ENCODE assay signal across 12 mouse cellular contexts in the genomic region with DNA sequence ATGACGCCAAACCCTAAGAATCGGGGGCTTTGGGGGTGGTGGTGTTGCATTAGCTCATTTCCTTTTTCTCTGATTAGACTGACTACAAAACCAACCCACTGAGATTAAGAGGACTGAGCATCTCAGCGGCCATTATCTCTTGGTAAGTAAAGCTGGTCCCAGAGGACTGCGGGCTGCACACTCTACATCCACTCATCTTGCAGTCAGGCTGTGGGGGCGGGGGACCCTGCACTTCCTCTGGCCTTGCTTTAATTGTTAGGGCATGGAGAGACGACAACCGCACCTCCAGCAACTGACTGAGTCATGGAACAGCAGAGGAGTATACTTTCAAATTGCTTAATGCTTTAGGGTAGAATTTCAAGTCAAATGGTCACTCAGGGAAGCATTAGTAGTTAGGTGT.
A peak's percentile ranks its signal among the peaks of the same experiment; 100 is the strongest.
DNase-seq lines count a peak whose midpoint lies in the region; ATAC-seq and TF ChIP-seq lines count a peak whose summit lies in the region.
"Had no signal": no experiment of that assay in that cellular context is flagged by ENCODE, and none has a peak within 500 bp of the region (broad histone marks: within the 10 kb centered on the region; RNA-seq: fewer than 3 reads in every experiment).

No protein-coding gene starts in this region.

- H3ac ChIP-seq in myocyte (ENCODE audit: control insufficient read depth, insufficient read length) = no peak overlapping the region

- H3K36me3 ChIP-seq in heart, embryonic 11.5 days (ENCODE audit: control insufficient read depth, insufficient read depth, low read length) = no peaks in the 10 kb centered on the region
- no peaks in the 10 kb centered on the region for H3K36me3 ChIP-seq in myocyte (ENCODE audit: control insufficient read depth, insufficient read depth)
- no peaks in the 10 kb centered on the region for H3K36me3 ChIP-seq in intestine, embryonic 16.5 days (ENCODE audit: control insufficient read depth, insufficient read depth, low read length)
- H3K36me3 ChIP-seq: forebrain, embryonic 10.5 days; limb, embryonic 13.5 days had no signal

- H3K4me1 ChIP-seq in heart, embryonic 11.5 days (ENCODE audit: control insufficient read depth, insufficient read depth, low read length) = no peaks in the 10 kb centered on the region; the same call in 1 of the 2 replicates
- peaks cover 4% of the 10 kb centered on the region for H3K4me1 ChIP-seq in intestine, embryonic 16.5 days (ENCODE audit: control insufficient read depth, insufficient read depth, low read length)
- H3K4me1 ChIP-seq: forebrain, embryonic 10.5 days had no signal

- H3K27me3 ChIP-seq in heart, embryonic 11.5 days (ENCODE audit: control insufficient read depth, insufficient read depth, low read length) = no peaks in the 10 kb centered on the region
- H3K27me3 ChIP-seq in myocyte (ENCODE audit: control insufficient read depth, insufficient read depth, insufficient read length) = no peaks in the 10 kb centered on the region
- H3K27me3 ChIP-seq in intestine, embryonic 16.5 days (replicated peaks; ENCODE audit: control insufficient read depth, insufficient read depth, low read length) = no peaks in the 10 kb centered on the region
- H3K27me3 ChIP-seq: limb, embryonic 13.5 days had no signal

- peak; percentile 68 for ATAC-seq in heart, embryonic 11.5 days (replicated peaks; ENCODE audit: insufficient number of reproducible peaks, low FRiP score, low TSS enrichment)
- ATAC-seq in intestine, embryonic 16.5 days = no peak

- peak; percentile 32 for TF ChIP-seq POLR2A in myocyte (IDR thresholded peaks at IDR 0.05; ENCODE audit: insufficient read length, low read depth)

- peak; percentile 15 for DNase-seq in adrenal gland, adult 2 months
- no peak for DNase-seq in adrenal gland, postnatal 4 days (ENCODE audit: low spot score in 2 of 2)
- DNase-seq in lung, postnatal 36 days = peak; percentile 19
- DNase-seq in lung, postnatal 25 days (ENCODE audit: low spot score) = no peak
- no peak for DNase-seq in right cerebral cortex, adult 2 months (ENCODE audit: low spot score in 2 of 2)
- DNase-seq: gastrocnemius, postnatal 25 days had no signal

- H3K27ac ChIP-seq in heart, embryonic 11.5 days (ENCODE audit: low read depth, low read length) = 0 out of 2 replicates have a peak overlapping the region, but pooled peaks have one; percentile 6
- no peak overlapping the region for H3K27ac ChIP-seq in intestine, embryonic 16.5 days (ENCODE audit: low read length)
- H3K27ac ChIP-seq: forebrain, embryonic 10.5 days; limb, embryonic 13.5 days; stomach, postnatal 0 days had no signal

- no peak overlapping the region for H3K9ac ChIP-seq in heart, embryonic 11.5 days (ENCODE audit: low read depth, low read length)
- H3K9ac ChIP-seq in intestine, embryonic 16.5 days (ENCODE audit: low read depth, low read length) = no peak overlapping the region
- H3K9ac ChIP-seq: limb, embryonic 13.5 days had no signal

- H3K9me3 ChIP-seq in heart, embryonic 11.5 days (replicated peaks; ENCODE audit: control insufficient read depth, low read length) = no peaks in the 10 kb centered on the region
- H3K9me3 ChIP-seq in intestine, embryonic 16.5 days (ENCODE audit: control insufficient read depth, low read length) = no peaks in the 10 kb centered on the region
- H3K9me3 ChIP-seq: forebrain, embryonic 10.5 days; limb, embryonic 13.5 days had no signal

- no peaks in the 10 kb centered on the region for H3K79me2 ChIP-seq in myocyte (ENCODE audit: control insufficient read depth, insufficient read depth)

- no peak overlapping the region for H3K4me3 ChIP-seq in heart, embryonic 11.5 days (ENCODE audit: low read depth, low read length)
- H3K4me3 ChIP-seq in myocyte = peak overlapping the region; percentile 12
- no peak overlapping the region for H3K4me3 ChIP-seq in intestine, embryonic 16.5 days (ENCODE audit: low read length)
- H3K4me3 ChIP-seq: forebrain, embryonic 10.5 days; limb, embryonic 13.5 days had no signal

- WGBS in heart, embryonic 11.5 days (ENCODE audit: insufficient replicate concordance) = 37% methylated on average over 7 of the region's 7 CpGs
- WGBS in intestine, embryonic 16.5 days = 68% methylated on average over 7 of the region's 7 CpGs

- no peak overlapping the region for H3K4me2 ChIP-seq in heart, embryonic 11.5 days
- peak overlapping the region; percentile 81 for H3K4me2 ChIP-seq in myocyte (ENCODE audit: low read depth)
- no peak overlapping the region for H3K4me2 ChIP-seq in intestine, embryonic 16.5 days (ENCODE audit: low read depth, low read length)
- H3K4me2 ChIP-seq: limb, embryonic 13.5 days had no signal

TF ChIP-seq in myocyte, 11 proteins besides CTCF, POLR2A, EP300 and RAD21:
- TF ChIP-seq CEBPB (IDR thresholded peaks at IDR 0.05; ENCODE audit: insufficient read depth, poor library complexity, severe bottlenecking) (peak; percentile 80), SRF (IDR thresholded peaks at IDR 0.05; ENCODE audit: control insufficient read depth, insufficient read length, low read depth) (no peak), MYOD1 (IDR thresholded peaks at IDR 0.05; ENCODE audit: control insufficient read depth in 1 of 3, insufficient read length in 2 of 3, low read depth in 2 of 3) (peak in 1 of 3 experiments; percentile 54), MAX (IDR thresholded peaks at IDR 0.05; ENCODE audit: low read depth) (no peak)

Comparison
In these comparisons a context has a peak if more than half of its experiments do, and no peak if none do; other contexts are left out.
1. DNase-seq: peak in adrenal gland, adult 2 months (single experiment) and lung, postnatal 36 days (single experiment); none in adrenal gland, postnatal 4 days (0 of 2), lung, postnatal 25 days (single experiment) and right cerebral cortex, adult 2 months (0 of 2).